In genomic region chr11:77467784-77468183, GRCm38 (mm10) we compare ENCODE assay signal across 8 mouse cellular contexts. TPM values are rescaled to one million over a fixed set of nuclear protein-coding genes. Genes with fewer than 3 reads are reported as not detected.
A peak's percentile ranks its signal among the peaks of the same experiment; 100 is the strongest.
DNase-seq lines count a peak whose midpoint lies in the region; ATAC-seq and TF ChIP-seq lines count a peak whose summit lies in the region.

No protein-coding gene starts in this region.

- peak; percentile 76 for TF ChIP-seq CTCF in lung, adult 2 months (IDR thresholded peaks at IDR 0.05; ENCODE audit: insufficient read depth, low read length)

- H3K9me3 ChIP-seq in embryonic facial prominence, embryonic 14.5 days (ENCODE audit: control insufficient read depth, low read length): no peaks in the 10 kb centered on the region
- no peaks in the 10 kb centered on the region for H3K9me3 ChIP-seq in heart, embryonic 15.5 days (replicated peaks)

- TF ChIP-seq POLR2A in lung, adult 2 months (IDR thresholded peaks at IDR 0.05; ENCODE audit: borderline replicate concordance, extremely low read depth, low read depth, low read length): no peak

- H3K4me3 ChIP-seq in embryonic facial prominence, embryonic 14.5 days (ENCODE audit: low read depth, low read length): no peak overlapping the region; the same call in 1 of the 2 replicates
- peak overlapping the region; percentile 10; the same call in 1 of the 2 replicates for H3K4me3 ChIP-seq in heart, embryonic 15.5 days
- no peak overlapping the region for H3K4me3 ChIP-seq in lung, adult 2 months (replicated peaks; ENCODE audit: extremely low read depth, low read depth, low read length)

- peak overlapping the region; percentile 26; the same call in 1 of the 2 replicates for H3K4me2 ChIP-seq in embryonic facial prominence, embryonic 14.5 days (ENCODE audit: low read depth, low read length)
- H3K4me2 ChIP-seq in heart, embryonic 15.5 days: peak overlapping the region; percentile 42

- WGBS in embryonic facial prominence, embryonic 14.5 days: 7% methylated on average over 19 of the region's 20 CpGs
- 20% methylated on average over 20 of the region's 20 CpGs for WGBS in heart, embryonic 15.5 days
- 11% methylated on average over 20 of the region's 20 CpGs for WGBS in lung, adult 2 months

- H3K27me3 ChIP-seq in embryonic facial prominence, embryonic 14.5 days (replicated peaks; ENCODE audit: control insufficient read depth, insufficient read depth, low read length): peaks cover 38% of the 10 kb centered on the region
- H3K27me3 ChIP-seq in heart, embryonic 15.5 days: peaks cover 10% of the 10 kb centered on the region

- H3K36me3 ChIP-seq in embryonic facial prominence, embryonic 14.5 days (ENCODE audit: control insufficient read depth, insufficient read depth, low read length): peaks cover 21% of the 10 kb centered on the region
- H3K36me3 ChIP-seq in heart, embryonic 15.5 days: peaks cover 19% of the 10 kb centered on the region; the same call in 1 of the 2 replicates

- H3K4me1 ChIP-seq in embryonic facial prominence, embryonic 14.5 days (ENCODE audit: control insufficient read depth, insufficient read depth, low read length): 0 out of 2 replicates have a peak, but pooled peaks cover 3% of the 10 kb centered on the region
- H3K4me1 ChIP-seq in heart, embryonic 15.5 days (replicated peaks): peaks cover 45% of the 10 kb centered on the region
- H3K4me1 ChIP-seq in lung, adult 2 months (ENCODE audit: control insufficient read depth, insufficient read depth, low read length): peaks cover 3% of the 10 kb centered on the region; the same call in 1 of the 2 replicates

- DNase-seq in CD8-positive naive resting alpha-beta T cell, adult 2 months (ENCODE audit: low read depth in 2 of 2, low spot score in 2 of 2): peak; percentile 76 to 85
- peak; percentile 84 for DNase-seq in adrenal gland, postnatal 25 days
- DNase-seq in embryonic facial prominence, embryonic 14.5 days (ENCODE audit: low spot score): peak; percentile 68
- DNase-seq in kidney, postnatal 14 days: peak; percentile 79
- peak; percentile 83 for DNase-seq in lung, adult 2 months
- DNase-seq in thymus, adult 18-20 months: peak; percentile 61 to 64

- no peak overlapping the region for H3K27ac ChIP-seq in embryonic facial prominence, embryonic 14.5 days (replicated peaks; ENCODE audit: low read depth, low read length)
- no peak overlapping the region for H3K27ac ChIP-seq in heart, embryonic 15.5 days

- no peak for ATAC-seq in embryonic facial prominence, embryonic 14.5 days (ENCODE audit: low read depth)
- ATAC-seq in heart, embryonic 15.5 days (replicated peaks; ENCODE audit: insufficient number of reproducible peaks, insufficient read depth, low FRiP score, low read depth): no peak
- ATAC-seq in neutrophil, adult 5-6 weeks (ENCODE audit: extremely low read depth, insufficient number of reproducible peaks, low FRiP score, poor library complexity, severe bottlenecking): peak; percentile 33

- no peak overlapping the region for H3K9ac ChIP-seq in embryonic facial prominence, embryonic 14.5 days (ENCODE audit: low read depth, low read length)
- H3K9ac ChIP-seq in heart, embryonic 15.5 days: no peak overlapping the region

RNA-seq across cellular contexts. Expression of gene Coro6, which starts 5.6 kb away (rescaled TPM):
- total RNA-seq in adrenal gland, postnatal 25 days (2021): 1.3 and 2.2 TPM in 2 replicates
- 4.4 and 7.2 TPM in 2 replicates for polyA plus RNA-seq in embryonic facial prominence, embryonic 14.5 days (2014; fragmentation: Nextera tagmentation; extraction: Ambion mirVana)
- polyA plus RNA-seq in heart, embryonic 15.5 days (2015; fragmentation: Nextera tagmentation; extraction: Ambion mirVana): 42.4 and 43.7 TPM in 2 replicates
- polyA plus RNA-seq in lung, adult 2 months (2012; rRNA removed): 23.6 and 34.3 TPM in 2 replicates
- total RNA-seq in neutrophil, adult 5-6 weeks (2017): 0.37 and 0.70 TPM in 2 replicates

RNA-seq across cellular contexts. Expression of gene Ankrd13b, which starts 21.7 kb away (rescaled TPM):
- 7.7 and 8.7 TPM in 2 replicates for total RNA-seq in adrenal gland, postnatal 25 days (2021)
- polyA plus RNA-seq in embryonic facial prominence, embryonic 14.5 days (2014; fragmentation: Nextera tagmentation; extraction: Ambion mirVana): 11.4 and 11.6 TPM in 2 replicates
- 3.2 and 4.9 TPM in 2 replicates for polyA plus RNA-seq in heart, embryonic 15.5 days (2015; fragmentation: Nextera tagmentation; extraction: Ambion mirVana)
- polyA plus RNA-seq in lung, adult 2 months (2012; rRNA removed): 21.8 and 22.4 TPM in 2 replicates
- total RNA-seq in neutrophil, adult 5-6 weeks (2017): 0.25 TPM in 1 of 2 replicates, not detected in the other

RNA-seq across cellular contexts. Expression of gene Git1, which starts 25.6 kb away (rescaled TPM):
- total RNA-seq in adrenal gland, postnatal 25 days (2021): 53.8 and 55.9 TPM in 2 replicates
- 15.1 and 16.7 TPM in 2 replicates for polyA plus RNA-seq in embryonic facial prominence, embryonic 14.5 days (2014; fragmentation: Nextera tagmentation; extraction: Ambion mirVana)
- polyA plus RNA-seq in heart, embryonic 15.5 days (2015; fragmentation: Nextera tagmentation; extraction: Ambion mirVana): 6.8 and 10.0 TPM in 2 replicates
- 112 TPM in 2 replicates for polyA plus RNA-seq in lung, adult 2 months (2012; rRNA removed)
- 19.3 and 22.3 TPM in 2 replicates for total RNA-seq in neutrophil, adult 5-6 weeks (2017)

RNA-seq across cellular contexts. Expression of gene Abhd15, which starts 47.1 kb away (rescaled TPM):
- total RNA-seq in adrenal gland, postnatal 25 days (2021): 15.1 and 19.4 TPM in 2 replicates
- polyA plus RNA-seq in embryonic facial prominence, embryonic 14.5 days (2014; fragmentation: Nextera tagmentation; extraction: Ambion mirVana): 2.3 and 3.3 TPM in 2 replicates
- polyA plus RNA-seq in heart, embryonic 15.5 days (2015; fragmentation: Nextera tagmentation; extraction: Ambion mirVana): 2.2 and 4.5 TPM in 2 replicates
- 3.8 and 5.9 TPM in 2 replicates for polyA plus RNA-seq in lung, adult 2 months (2012; rRNA removed)
- total RNA-seq in neutrophil, adult 5-6 weeks (2017): 13.8 and 16.1 TPM in 2 replicates

RNA-seq across cellular contexts. Expression of gene Trp53i13, which starts 48.0 kb away (rescaled TPM):
- total RNA-seq in adrenal gland, postnatal 25 days (2021): 7.5 and 10.2 TPM in 2 replicates
- 51.2 and 52.3 TPM in 2 replicates for polyA plus RNA-seq in embryonic facial prominence, embryonic 14.5 days (2014; fragmentation: Nextera tagmentation; extraction: Ambion mirVana)
- polyA plus RNA-seq in heart, embryonic 15.5 days (2015; fragmentation: Nextera tagmentation; extraction: Ambion mirVana): 26.3 and 32.2 TPM in 2 replicates
- polyA plus RNA-seq in lung, adult 2 months (2012; rRNA removed): 31.8 and 41.5 TPM in 2 replicates
- 4.1 and 7.6 TPM in 2 replicates for total RNA-seq in neutrophil, adult 5-6 weeks (2017)
